Comparison of ENCODE assay signal across 11 mouse cellular contexts in the genomic region with DNA sequence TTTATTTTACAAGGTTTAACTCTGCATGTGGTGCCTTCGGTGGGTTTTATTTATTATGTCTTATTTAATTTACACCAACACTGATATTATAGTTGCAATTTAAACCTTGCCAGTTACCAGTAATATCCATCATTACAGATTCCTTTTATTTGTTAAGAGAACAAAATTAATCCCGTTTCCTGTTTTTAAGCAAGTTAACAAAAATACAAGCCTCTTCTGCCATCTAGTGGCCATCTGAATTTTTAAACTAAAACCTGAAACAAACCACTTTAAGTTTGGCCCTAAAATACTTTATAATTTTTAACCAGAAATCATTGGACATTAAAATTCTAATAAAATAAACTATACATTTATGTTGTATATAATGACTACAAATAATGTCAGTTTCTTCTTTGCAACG.
DNase-seq lines count a peak whose midpoint lies in the region; ATAC-seq and TF ChIP-seq lines count a peak whose summit lies in the region.
"Had no signal": no experiment of that assay in that cellular context is flagged by ENCODE, and none has a peak within 500 bp of the region (broad histone marks: within the 10 kb centered on the region; RNA-seq: fewer than 3 reads in every experiment).

No protein-coding gene starts in this region.

- TF ChIP-seq POLR2A in heart, adult 2 months (IDR thresholded peaks at IDR 0.05; ENCODE audit: insufficient read depth, low read depth, low read length) = no peak

- no peak for DNase-seq in heart, adult 2 months
- DNase-seq in heart, adult 9 months (ENCODE audit: low spot score in 2 of 2) = no peak
- peak; percentile 89 for DNase-seq in midbrain, embryonic 11.5 days (ENCODE audit: low spot score, missing footprints)
- DNase-seq in embryo, embryonic 11 days = peak; percentile 57
- DNase-seq in retina, postnatal 7 days (ENCODE audit: low read depth, low spot score) = peak; percentile 9
- DNase-seq in cerebellum, adult 11 months = no peak
- DNase-seq: kidney, postnatal 36 days had no signal

- peak; percentile 79 for TF ChIP-seq CTCF in heart, adult 2 months (IDR thresholded peaks at IDR 0.05)

- 40% methylated on average over 3 of the region's 3 CpGs for WGBS in heart, adult 2 months
- WGBS in midbrain, embryonic 11.5 days = 43% methylated on average over 3 of the region's 3 CpGs
- 40% methylated on average over 3 of the region's 3 CpGs for WGBS in midbrain, embryonic 16.5 days

- TF ChIP-seq EP300 in heart, adult 2 months (IDR thresholded peaks at IDR 0.05; ENCODE audit: insufficient read depth, low read depth, low read length) = no peak

- no peak overlapping the region for H3K4me2 ChIP-seq in midbrain, embryonic 11.5 days
- no peak overlapping the region for H3K4me2 ChIP-seq in midbrain, embryonic 16.5 days (ENCODE audit: low read length)
- H3K4me2 ChIP-seq: midbrain, embryonic 12.5 days had no signal

- H3K9ac ChIP-seq in heart, adult 2 months (ENCODE audit: low read depth, low read length) = no peak overlapping the region
- no peak overlapping the region for H3K9ac ChIP-seq in midbrain, embryonic 11.5 days (ENCODE audit: low read length)
- H3K9ac ChIP-seq in midbrain, embryonic 16.5 days (ENCODE audit: low read depth, low read length) = no peak overlapping the region
- H3K9ac ChIP-seq: midbrain, embryonic 12.5 days had no signal

- H3K27ac ChIP-seq in heart, adult 2 months = no peak overlapping the region
- H3K27ac ChIP-seq in midbrain, embryonic 11.5 days (ENCODE audit: low read depth, low read length) = no peak overlapping the region
- H3K27ac ChIP-seq in midbrain, embryonic 16.5 days (ENCODE audit: low read length) = no peak overlapping the region
- H3K27ac ChIP-seq: forebrain, embryonic 10.5 days; midbrain, embryonic 12.5 days had no signal

- no peaks in the 10 kb centered on the region for H3K79me2 ChIP-seq in heart, adult 2 months (replicated peaks; ENCODE audit: control insufficient read depth, insufficient read depth, low read length)

- H3K4me1 ChIP-seq in heart, adult 2 months (ENCODE audit: control insufficient read depth, insufficient read depth, low read length) = no peaks in the 10 kb centered on the region
- no peaks in the 10 kb centered on the region for H3K4me1 ChIP-seq in midbrain, embryonic 11.5 days (ENCODE audit: control insufficient read depth, insufficient read depth, low read length)
- no peaks in the 10 kb centered on the region for H3K4me1 ChIP-seq in midbrain, embryonic 16.5 days (ENCODE audit: control insufficient read depth, insufficient read depth, low read length)
- H3K4me1 ChIP-seq: forebrain, embryonic 10.5 days; midbrain, embryonic 12.5 days had no signal

- ATAC-seq in midbrain, embryonic 11.5 days (ENCODE audit: low FRiP score) = no peak
- no peak for ATAC-seq in midbrain, embryonic 16.5 days
- ATAC-seq in erythroid progenitor cell, adult 5-6 weeks (replicated peaks; ENCODE audit: low FRiP score, poor library complexity, severe bottlenecking) = no peak

- H3K36me3 ChIP-seq in heart, adult 2 months (ENCODE audit: control insufficient read depth, insufficient read depth, low read length) = no peaks in the 10 kb centered on the region
- H3K36me3 ChIP-seq in midbrain, embryonic 11.5 days (ENCODE audit: control insufficient read depth, insufficient read depth, low read length) = no peaks in the 10 kb centered on the region
- H3K36me3 ChIP-seq in midbrain, embryonic 16.5 days (ENCODE audit: control insufficient read depth, insufficient read depth, low read length) = no peaks in the 10 kb centered on the region
- H3K36me3 ChIP-seq: forebrain, embryonic 10.5 days; midbrain, embryonic 12.5 days had no signal

- no peaks in the 10 kb centered on the region for H3K9me3 ChIP-seq in midbrain, embryonic 11.5 days (ENCODE audit: control insufficient read depth, low read length)
- no peaks in the 10 kb centered on the region for H3K9me3 ChIP-seq in midbrain, embryonic 16.5 days (replicated peaks; ENCODE audit: control insufficient read depth, low read length, poor library complexity, severe bottlenecking)
- H3K9me3 ChIP-seq: forebrain, embryonic 10.5 days; midbrain, embryonic 12.5 days had no signal

- H3K27me3 ChIP-seq in heart, adult 2 months (ENCODE audit: control insufficient read depth, insufficient read depth, low read length) = no peaks in the 10 kb centered on the region
- no peaks in the 10 kb centered on the region for H3K27me3 ChIP-seq in midbrain, embryonic 11.5 days (ENCODE audit: control insufficient read depth, insufficient read depth, low read length)
- H3K27me3 ChIP-seq in midbrain, embryonic 16.5 days (ENCODE audit: control insufficient read depth, insufficient read depth, low read depth, low read length) = no peaks in the 10 kb centered on the region
- H3K27me3 ChIP-seq: midbrain, embryonic 12.5 days had no signal

- intact Hi-C loops in heart, adult 2 months (cut with DNase I) = loop anchor here (1.0 to 10.0 kb wide), 2 partner anchors 423 to 1981 kb away; no protein-coding TSS in a partner anchor

- no peak overlapping the region for H3K4me3 ChIP-seq in heart, adult 2 months
- H3K4me3 ChIP-seq in midbrain, embryonic 11.5 days (ENCODE audit: low read depth, low read length) = no peak overlapping the region
- H3K4me3 ChIP-seq in midbrain, embryonic 16.5 days (ENCODE audit: low read depth, low read length) = no peak overlapping the region
- H3K4me3 ChIP-seq: forebrain, embryonic 10.5 days; midbrain, embryonic 12.5 days had no signal

Comparison
In these comparisons a context has a peak if more than half of its experiments do, and no peak if none do; other contexts are left out.
1. DNase-seq: peak in midbrain, embryonic 11.5 days (single experiment), embryo, embryonic 11 days (single experiment) and retina, postnatal 7 days (single experiment); none in heart, adult 2 months (0 of 2), heart, adult 9 months (0 of 2) and cerebellum, adult 11 months (single experiment).